Mouse (Mus musculus): Measurements from ENCODE around the gene Ubqln1. TPM values are rescaled to one million over a fixed set of nuclear protein-coding genes. Genes with fewer than 3 reads are reported as not detected.

The Ubqln1 gene
- polyA plus RNA-seq, 1 experiment from 2014 or later = 80.2 TPM

- no peak overlapping the region for H3K4me3 ChIP-seq (ENCODE audit: low read length)
- H3K27me3 ChIP-seq (replicated peaks; ENCODE audit: control insufficient read depth, insufficient read depth, low read length) = no peaks in the 10 kb centered on the region
- no peaks in the 10 kb centered on the region for H3K9me3 ChIP-seq (ENCODE audit: control insufficient read depth, low read length)
- WGBS = 64% methylated on average over 3 of the region's 3 CpGs
- no peak overlapping the region for H3K9ac ChIP-seq (ENCODE audit: low read depth, low read length)
- no peak for ATAC-seq
- no peak overlapping the region for H3K27ac ChIP-seq (ENCODE audit: low read length)
- H3K4me1 ChIP-seq (ENCODE audit: control insufficient read depth, insufficient read depth, low read length) = peaks cover 10% of the 10 kb centered on the region; the same call in 1 of the 2 replicates
- no peaks in the 10 kb centered on the region for H3K36me3 ChIP-seq (ENCODE audit: control insufficient read depth, insufficient read depth, low read length)
- no peak overlapping the region for H3K4me2 ChIP-seq (ENCODE audit: low read depth, low read length)
Observed at GRCm38 (mm10) chr13:58220206-58220605, 4.8 kb upstream of the Ubqln1 start.

GRCm38 (mm10) chr13:58217536-58217935, 2.1 kb upstream of the Ubqln1 start:
- Histone ChIP-seq H3K4me1 (ENCODE audit: control insufficient read depth, insufficient read depth, low read length) (peaks cover 21% of the 10 kb centered on the region), H3K9ac (ENCODE audit: low read depth, low read length) (no peak overlapping the region), H3K9me3 (ENCODE audit: control insufficient read depth, low read length) (no peaks in the 10 kb centered on the region), H3K4me3 (ENCODE audit: low read length) (no peak overlapping the region), H3K36me3 (ENCODE audit: control insufficient read depth, insufficient read depth, low read length) (no peaks in the 10 kb centered on the region), H3K4me2 (ENCODE audit: low read depth, low read length) (no peak overlapping the region), H3K27ac (ENCODE audit: low read length) (no peak overlapping the region), H3K27me3 (replicated peaks; ENCODE audit: control insufficient read depth, insufficient read depth, low read length) (no peaks in the 10 kb centered on the region)
- 82% methylated on average over 2 of the region's 2 CpGs for WGBS
- no peak for ATAC-seq

- no peak for ATAC-seq
- Histone ChIP-seq H3K4me3 (ENCODE audit: low read length) (peak overlapping the region; percentile 100), H3K4me1 (ENCODE audit: control insufficient read depth, insufficient read depth, low read length) (peaks cover 24% of the 10 kb centered on the region), H3K36me3 (ENCODE audit: control insufficient read depth, insufficient read depth, low read length) (no peaks in the 10 kb centered on the region), H3K27ac (ENCODE audit: low read length) (peak overlapping the region; percentile 92), H3K9me3 (ENCODE audit: control insufficient read depth, low read length) (no peaks in the 10 kb centered on the region), H3K4me2 (ENCODE audit: low read depth, low read length) (peak overlapping the region; percentile 89), H3K27me3 (replicated peaks; ENCODE audit: control insufficient read depth, insufficient read depth, low read length) (no peaks in the 10 kb centered on the region), H3K9ac (ENCODE audit: low read depth, low read length) (peak overlapping the region; percentile 99)
- 75% methylated on average over 9 of the region's 9 CpGs for WGBS
Observed at GRCm38 (mm10) chr13:58216395-58216794, 942 bp upstream of the Ubqln1 start.

- no peaks in the 10 kb centered on the region for H3K9me3 ChIP-seq (ENCODE audit: control insufficient read depth, low read length)
- peak overlapping the region; percentile 89 for H3K4me2 ChIP-seq (ENCODE audit: low read depth, low read length)
- H3K4me3 ChIP-seq (ENCODE audit: low read length) = peak overlapping the region; percentile 100
- H3K27ac ChIP-seq (ENCODE audit: low read length) = peak overlapping the region; percentile 92
- peaks cover 19% of the 10 kb centered on the region for H3K4me1 ChIP-seq (ENCODE audit: control insufficient read depth, insufficient read depth, low read length)
- H3K36me3 ChIP-seq (ENCODE audit: control insufficient read depth, insufficient read depth, low read length) = no peaks in the 10 kb centered on the region
- WGBS = under 1% methylated on average over 44 of the region's 48 CpGs
- peak overlapping the region; percentile 99 for H3K9ac ChIP-seq (ENCODE audit: low read depth, low read length)
- peak; percentile 65 for ATAC-seq
- no peaks in the 10 kb centered on the region for H3K27me3 ChIP-seq (replicated peaks; ENCODE audit: control insufficient read depth, insufficient read depth, low read length)
Observed at GRCm38 (mm10) chr13:58215253-58215591, 231 bp downstream of the Ubqln1 start.

GRCm38 (mm10) chr13:58214346-58215252, 854 bp downstream of the Ubqln1 start:
- Histone ChIP-seq H3K4me3 (ENCODE audit: low read length) (peak overlapping the region; percentile 100), H3K4me1 (ENCODE audit: control insufficient read depth, insufficient read depth, low read length) (peaks cover 19% of the 10 kb centered on the region), H3K27me3 (replicated peaks; ENCODE audit: control insufficient read depth, insufficient read depth, low read length) (no peaks in the 10 kb centered on the region), H3K9me3 (ENCODE audit: control insufficient read depth, low read length) (no peaks in the 10 kb centered on the region), H3K27ac (ENCODE audit: low read length) (peak overlapping the region; percentile 92), H3K36me3 (ENCODE audit: control insufficient read depth, insufficient read depth, low read length) (no peaks in the 10 kb centered on the region), H3K4me2 (ENCODE audit: low read depth, low read length) (peak overlapping the region; percentile 89), H3K9ac (ENCODE audit: low read depth, low read length) (peak overlapping the region; percentile 99)
- peak; percentile 61 for ATAC-seq
- under 1% methylated on average over 48 of the region's 49 CpGs for WGBS

- Histone ChIP-seq H3K27ac (ENCODE audit: low read length) (peak overlapping the region; percentile 22; the same call in 1 of the 2 replicates), H3K9ac (ENCODE audit: low read depth, low read length) (0 out of 2 replicates have a peak overlapping the region, but pooled peaks have one; percentile 38)
- WGBS = 46% methylated on average over 8 of the region's 8 CpGs
Observed at GRCm38 (mm10) chr13:58213801-58214200, 1.7 kb downstream of the Ubqln1 start.

GRCm38 (mm10) chr13:58212530-58212929, 2.9 kb downstream of the Ubqln1 start:
- Histone ChIP-seq H3K4me3 (ENCODE audit: low read length) (no peak overlapping the region), H3K4me2 (ENCODE audit: low read depth, low read length) (no peak overlapping the region), H3K9ac (ENCODE audit: low read depth, low read length) (no peak overlapping the region), H3K36me3 (ENCODE audit: control insufficient read depth, insufficient read depth, low read length) (no peaks in the 10 kb centered on the region), H3K27me3 (replicated peaks; ENCODE audit: control insufficient read depth, insufficient read depth, low read length) (no peaks in the 10 kb centered on the region), H3K9me3 (ENCODE audit: control insufficient read depth, low read length) (no peaks in the 10 kb centered on the region), H3K27ac (ENCODE audit: low read length) (no peak overlapping the region), H3K4me1 (ENCODE audit: control insufficient read depth, insufficient read depth, low read length) (peaks cover 22% of the 10 kb centered on the region)
- no peak for ATAC-seq
- 73% methylated on average over 2 of the region's 2 CpGs for WGBS

More at GRCm38 (mm10) chr13:58213801-58214200, 1.7 kb downstream of the Ubqln1 start:
- peak overlapping the region; percentile 100 for H3K4me3 ChIP-seq (ENCODE audit: low read length)
- no peaks in the 10 kb centered on the region for H3K9me3 ChIP-seq (ENCODE audit: control insufficient read depth, low read length)
- no peaks in the 10 kb centered on the region for H3K27me3 ChIP-seq (replicated peaks; ENCODE audit: control insufficient read depth, insufficient read depth, low read length)
- no peaks in the 10 kb centered on the region for H3K36me3 ChIP-seq (ENCODE audit: control insufficient read depth, insufficient read depth, low read length)
- peak overlapping the region; percentile 89 for H3K4me2 ChIP-seq (ENCODE audit: low read depth, low read length)
- ATAC-seq = no peak
- peaks cover 22% of the 10 kb centered on the region for H3K4me1 ChIP-seq (ENCODE audit: control insufficient read depth, insufficient read depth, low read length)

- WGBS = 70% methylated on average over 5 of the region's 5 CpGs
Observed at GRCm38 (mm10) chr13:58210441-58210840, 5.0 kb downstream of the Ubqln1 start.

GRCm38 (mm10) chr13:58206084-58206483, 9.4 kb downstream of the Ubqln1 start:
- no peak overlapping the region for H3K4me3 ChIP-seq (ENCODE audit: low read length)
- WGBS = 79% methylated on average over 4 of the region's 4 CpGs
- no peaks in the 10 kb centered on the region for H3K27me3 ChIP-seq (replicated peaks; ENCODE audit: control insufficient read depth, insufficient read depth, low read length)
- H3K9me3 ChIP-seq (ENCODE audit: control insufficient read depth, low read length) = no peaks in the 10 kb centered on the region
- no peak overlapping the region for H3K4me2 ChIP-seq (ENCODE audit: low read depth, low read length)
- no peaks in the 10 kb centered on the region for H3K36me3 ChIP-seq (ENCODE audit: control insufficient read depth, insufficient read depth, low read length)
- peaks cover 12% of the 10 kb centered on the region; the same call in 1 of the 2 replicates for H3K4me1 ChIP-seq (ENCODE audit: control insufficient read depth, insufficient read depth, low read length)
- no peak for ATAC-seq
- no peak overlapping the region for H3K9ac ChIP-seq (ENCODE audit: low read depth, low read length)
- no peak overlapping the region for H3K27ac ChIP-seq (ENCODE audit: low read length)

More at GRCm38 (mm10) chr13:58210441-58210840, 5.0 kb downstream of the Ubqln1 start:
- Histone ChIP-seq H3K27me3 (replicated peaks; ENCODE audit: control insufficient read depth, insufficient read depth, low read length) (no peaks in the 10 kb centered on the region), H3K4me3 (ENCODE audit: low read length) (no peak overlapping the region), H3K4me2 (ENCODE audit: low read depth, low read length) (no peak overlapping the region), H3K4me1 (ENCODE audit: control insufficient read depth, insufficient read depth, low read length) (peaks cover 24% of the 10 kb centered on the region), H3K36me3 (ENCODE audit: control insufficient read depth, insufficient read depth, low read length) (no peaks in the 10 kb centered on the region), H3K27ac (ENCODE audit: low read length) (no peak overlapping the region), H3K9me3 (ENCODE audit: control insufficient read depth, low read length) (no peaks in the 10 kb centered on the region), H3K9ac (ENCODE audit: low read depth, low read length) (no peak overlapping the region)
- no peak for ATAC-seq
